Mouse (Mus musculus) kidney, adult 2 months (tissue): ENCODE data around the gene Eml4.

ENCODE experiments used
- CTCF ChIP-seq: fragments of 200-500 bp; conservative IDR thresholded peaks from 2 replicates; pipeline ENCODE4 v1.5.1; 2011; ENCODE audit warnings: low read depth, mild to moderate bottlenecking, control low read depth, low read length, moderate library complexity, mixed read lengths; ENCODE audit not compliant: insufficient read depth, insufficient read length
- POLR2A ChIP-seq: fragments of 200-500 bp; IDR thresholded peaks from one replicate; pipeline ENCODE4 v1.6.1; 2011; ENCODE audit warnings: low read depth, low read length, control low read depth

GRCm38 (mm10) chr17:83353460-83353859 lies 2.7 kb downstream of the Eml4 start:
- no peak for TF ChIP-seq CTCF
- no peak for TF ChIP-seq POLR2A
